Mouse (Mus musculus): ENCODE measurements around the gene Tbc1d1. TPM values are rescaled to one million over a fixed set of nuclear protein-coding genes. Genes with fewer than 3 reads are reported as not detected.

Tbc1d1 gene
- total and polyA plus RNA-seq, 2 experiments: 2.2 to 8.1 TPM

DNA sequence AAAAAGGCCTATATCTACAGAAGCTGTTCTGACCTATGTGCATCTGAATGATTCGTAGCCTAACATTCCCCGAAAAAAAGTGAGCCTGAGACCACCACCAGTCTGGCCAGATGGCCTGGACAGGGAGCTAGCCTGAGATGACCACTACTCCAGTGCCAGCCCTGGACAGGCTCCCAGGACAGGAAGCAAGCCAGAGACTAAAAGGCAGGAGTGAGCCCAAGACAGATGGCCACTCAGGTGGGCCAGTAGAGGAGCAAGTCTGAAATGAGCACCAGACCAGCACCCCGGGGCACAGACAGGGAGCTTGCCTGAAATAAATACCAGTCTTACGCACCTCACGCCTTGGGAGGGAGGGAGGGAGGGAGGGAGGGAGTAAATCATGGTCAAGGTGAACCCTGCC is 11.8 kb upstream of the Tbc1d1 start:
- H3K4me3 ChIP-seq (ENCODE audit: insufficient read depth, low read depth, low read length): no peak overlapping the region
- no peaks in the 10 kb centered on the region for H3K79me2 ChIP-seq (ENCODE audit: control insufficient read depth, insufficient read depth, low read length)
- H3K27me3 ChIP-seq (ENCODE audit: control insufficient read depth, insufficient read depth, low read length): no peaks in the 10 kb centered on the region
- H3K4me1 ChIP-seq (ENCODE audit: control insufficient read depth, insufficient read depth, low read length): no peaks in the 10 kb centered on the region
- H3K9ac ChIP-seq (ENCODE audit: low read depth, low read length): no peak overlapping the region
- WGBS: 89% methylated on average over 5 of the region's 5 CpGs
- TF ChIP-seq POLR2A (IDR thresholded peaks at IDR 0.05; ENCODE audit: extremely low read depth, insufficient read depth, low read length) (no peak), CTCF (IDR thresholded peaks at IDR 0.05; ENCODE audit: low read depth, low read length) (no peak)
- DNase-seq (ENCODE audit: extremely low read depth, low read depth, low spot score): no peak
- no peak overlapping the region for H3K27ac ChIP-seq (replicated peaks; ENCODE audit: insufficient read depth, low read depth, low read length)
- H3K36me3 ChIP-seq (ENCODE audit: control insufficient read depth, insufficient read depth, low read length): no peaks in the 10 kb centered on the region

DNA sequence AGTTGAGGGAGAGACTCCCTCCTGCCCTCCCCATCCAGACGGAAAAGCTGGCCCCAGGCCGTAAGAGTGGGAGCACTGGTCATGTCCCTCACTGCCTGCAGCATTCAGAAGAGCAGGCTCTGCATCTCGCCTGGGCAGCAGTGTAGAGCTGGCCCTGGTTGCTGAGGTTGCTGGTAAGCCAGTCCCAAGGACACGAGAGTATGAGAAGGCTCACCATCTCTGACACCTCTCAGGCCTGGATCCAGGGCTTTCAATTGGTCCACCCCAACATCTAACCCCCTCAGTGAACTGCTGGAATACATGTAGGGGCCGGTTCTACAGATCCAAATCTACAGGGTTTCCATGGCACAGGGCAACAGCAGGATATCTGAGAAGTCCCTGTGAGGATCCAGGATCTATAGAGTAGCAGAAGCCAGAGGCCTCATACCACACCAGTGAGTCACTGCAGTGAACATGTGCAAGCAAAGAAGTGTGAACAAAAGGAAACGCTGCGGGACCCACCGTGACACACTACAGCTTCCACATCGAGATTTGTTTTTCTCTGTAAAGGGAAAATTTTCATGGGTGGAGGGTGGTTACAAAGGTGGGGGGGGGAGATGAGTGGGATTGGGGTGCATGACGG is 9.6 kb upstream of the Tbc1d1 start:
- Histone ChIP-seq H3K4me1 (ENCODE audit: control insufficient read depth, insufficient read depth, low read length) (no peaks in the 10 kb centered on the region), H3K79me2 (ENCODE audit: control insufficient read depth, insufficient read depth, low read length) (no peaks in the 10 kb centered on the region), H3K27me3 (ENCODE audit: control insufficient read depth, insufficient read depth, low read length) (no peaks in the 10 kb centered on the region), H3K36me3 (ENCODE audit: control insufficient read depth, insufficient read depth, low read length) (no peaks in the 10 kb centered on the region), H3K4me3 (ENCODE audit: insufficient read depth, low read depth, low read length) (no peak overlapping the region), H3K27ac (replicated peaks; ENCODE audit: insufficient read depth, low read depth, low read length) (no peak overlapping the region), H3K9ac (ENCODE audit: low read depth, low read length) (no peak overlapping the region)
- TF ChIP-seq POLR2A (IDR thresholded peaks at IDR 0.05; ENCODE audit: extremely low read depth, insufficient read depth, low read length) (no peak), CTCF (IDR thresholded peaks at IDR 0.05; ENCODE audit: low read depth, low read length) (no peak)
- DNase-seq (ENCODE audit: extremely low read depth, low read depth, low spot score): no peak
- WGBS: 87% methylated on average over 10 of the region's 10 CpGs

DNA sequence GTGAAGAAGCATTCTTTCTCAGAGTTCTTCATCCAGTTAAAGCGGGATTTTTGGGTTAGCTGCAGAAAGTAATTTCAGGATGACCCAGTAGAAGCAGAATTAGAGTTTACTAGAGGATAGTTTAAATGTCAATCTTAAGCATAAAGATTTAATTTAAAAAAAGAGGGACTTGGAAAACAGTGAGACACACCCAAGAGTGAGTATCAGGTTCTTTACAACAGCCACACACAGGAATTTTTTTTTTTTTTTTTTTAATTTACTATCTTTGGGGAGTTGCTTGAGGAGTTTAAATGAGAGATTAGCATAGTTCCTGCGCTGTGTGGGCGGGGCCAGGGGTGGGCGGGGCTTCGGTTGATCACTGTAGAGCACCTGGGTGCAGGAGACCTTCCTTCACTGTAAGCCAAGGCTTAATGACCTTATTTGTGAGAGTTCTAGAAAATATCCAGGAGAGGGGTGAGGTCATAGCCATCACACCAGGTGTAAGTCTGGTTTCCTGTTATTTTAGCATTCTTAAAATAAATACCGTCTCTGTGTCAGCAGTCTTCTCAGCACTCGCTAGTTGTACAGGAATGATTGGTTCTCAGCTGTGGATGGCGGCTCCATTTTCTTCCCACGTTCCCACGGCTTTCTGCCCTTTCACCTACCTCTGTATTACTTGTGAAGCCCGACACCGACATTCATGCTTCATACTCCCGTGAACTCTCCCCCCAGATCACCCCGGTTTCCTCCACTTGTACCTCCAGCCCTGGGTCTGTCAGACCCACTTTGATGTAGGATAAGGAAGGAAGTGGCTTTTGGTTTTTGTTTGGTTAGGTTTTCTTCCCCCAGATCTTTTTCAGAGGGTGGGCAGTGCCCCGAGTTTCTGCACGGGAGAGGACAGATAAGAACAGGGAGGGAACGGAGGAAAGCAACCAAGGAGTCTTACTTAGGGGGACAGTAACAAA is 6.6 kb upstream of the Tbc1d1 start:
- Histone ChIP-seq H3K27me3 (ENCODE audit: control insufficient read depth, insufficient read depth, low read length) (no peaks in the 10 kb centered on the region), H3K4me3 (ENCODE audit: insufficient read depth, low read depth, low read length) (no peak overlapping the region), H3K9ac (ENCODE audit: low read depth, low read length) (no peak overlapping the region), H3K4me1 (ENCODE audit: control insufficient read depth, insufficient read depth, low read length) (no peaks in the 10 kb centered on the region), H3K27ac (replicated peaks; ENCODE audit: insufficient read depth, low read depth, low read length) (no peak overlapping the region), H3K79me2 (ENCODE audit: control insufficient read depth, insufficient read depth, low read length) (no peaks in the 10 kb centered on the region), H3K36me3 (ENCODE audit: control insufficient read depth, insufficient read depth, low read length) (no peaks in the 10 kb centered on the region)
- TF ChIP-seq CTCF (IDR thresholded peaks at IDR 0.05; ENCODE audit: low read depth, low read length) (no peak), POLR2A (IDR thresholded peaks at IDR 0.05; ENCODE audit: extremely low read depth, insufficient read depth, low read length) (no peak)
- DNase-seq (ENCODE audit: extremely low read depth, low read depth, low spot score): no peak
- 20% methylated on average over 17 of the region's 17 CpGs for WGBS

DNA sequence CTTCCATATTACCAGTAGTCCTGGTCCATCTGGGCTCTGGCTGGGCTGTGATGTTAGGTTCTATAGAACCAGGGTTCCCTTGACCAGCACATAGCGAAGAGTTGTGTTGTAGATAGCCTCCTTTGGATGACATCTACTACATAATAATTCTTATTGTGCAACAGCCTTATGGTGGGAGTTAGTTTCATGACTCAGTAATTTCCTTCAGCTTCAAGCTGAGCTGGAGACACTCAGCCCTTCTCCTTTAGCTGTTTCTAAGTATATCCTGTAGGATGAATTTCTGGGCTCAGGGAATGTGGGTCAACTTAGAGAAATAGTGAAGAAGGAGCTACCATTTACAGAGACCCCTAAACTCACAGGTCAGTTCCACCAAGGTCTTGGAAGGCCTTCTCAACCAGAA is 2.8 kb upstream of the Tbc1d1 start:
- no peak for DNase-seq (ENCODE audit: extremely low read depth, low read depth, low spot score)
- TF ChIP-seq CTCF (IDR thresholded peaks at IDR 0.05; ENCODE audit: low read depth, low read length): no peak
- no peak for TF ChIP-seq POLR2A (IDR thresholded peaks at IDR 0.05; ENCODE audit: extremely low read depth, insufficient read depth, low read length)
- no peaks in the 10 kb centered on the region for H3K36me3 ChIP-seq (ENCODE audit: control insufficient read depth, insufficient read depth, low read length)
- H3K27ac ChIP-seq (replicated peaks; ENCODE audit: insufficient read depth, low read depth, low read length): no peak overlapping the region
- H3K9ac ChIP-seq (ENCODE audit: low read depth, low read length): no peak overlapping the region
- H3K79me2 ChIP-seq (ENCODE audit: control insufficient read depth, insufficient read depth, low read length): no peaks in the 10 kb centered on the region
- no peaks in the 10 kb centered on the region for H3K27me3 ChIP-seq (ENCODE audit: control insufficient read depth, insufficient read depth, low read length)
- 0 out of 2 replicates have a peak, but pooled peaks cover 2% of the 10 kb centered on the region for H3K4me1 ChIP-seq (ENCODE audit: control insufficient read depth, insufficient read depth, low read length)
- WGBS: 100% methylated on average over 1 of the region's 1 CpGs
- H3K4me3 ChIP-seq (ENCODE audit: insufficient read depth, low read depth, low read length): no peak overlapping the region

DNA sequence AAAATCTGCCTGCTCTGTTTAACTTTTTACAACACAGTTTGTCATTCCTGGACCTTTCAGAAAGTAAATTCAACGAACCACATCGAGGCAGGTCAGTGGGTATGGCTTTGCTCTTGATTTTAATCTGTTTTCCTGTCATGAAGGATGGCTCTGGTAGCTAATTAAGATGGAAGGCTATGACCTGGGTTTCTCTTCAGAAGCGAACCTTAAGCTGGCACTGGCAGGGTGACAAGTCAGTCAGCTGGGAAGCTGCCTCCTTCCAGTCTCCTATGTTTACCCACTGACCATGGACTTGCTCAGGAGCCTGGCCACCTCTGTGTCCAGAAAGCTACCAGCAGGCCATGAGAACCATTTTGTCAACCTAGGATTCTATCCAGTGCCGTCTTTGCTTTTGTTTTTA is 474 bp downstream of the Tbc1d1 start:
- Histone ChIP-seq H3K4me1 (ENCODE audit: control insufficient read depth, insufficient read depth, low read length) (0 out of 2 replicates have a peak, but pooled peaks cover 2% of the 10 kb centered on the region), H3K27me3 (ENCODE audit: control insufficient read depth, insufficient read depth, low read length) (peaks cover 6% of the 10 kb centered on the region; the same call in 1 of the 2 replicates), H3K79me2 (ENCODE audit: control insufficient read depth, insufficient read depth, low read length) (no peaks in the 10 kb centered on the region), H3K36me3 (ENCODE audit: control insufficient read depth, insufficient read depth, low read length) (no peaks in the 10 kb centered on the region), H3K9ac (ENCODE audit: low read depth, low read length) (peak overlapping the region; percentile 48; the same call in 1 of the 2 replicates), H3K27ac (replicated peaks; ENCODE audit: insufficient read depth, low read depth, low read length) (no peak overlapping the region), H3K4me3 (ENCODE audit: insufficient read depth, low read depth, low read length) (no peak overlapping the region)
- WGBS: 43% methylated on average over 4 of the region's 4 CpGs
- TF ChIP-seq CTCF (IDR thresholded peaks at IDR 0.05; ENCODE audit: low read depth, low read length): no peak
- no peak for TF ChIP-seq POLR2A (IDR thresholded peaks at IDR 0.05; ENCODE audit: extremely low read depth, insufficient read depth, low read length)
- DNase-seq (ENCODE audit: extremely low read depth, low read depth, low spot score): no peak

All from liver, adult 2 months (tissue).